Mouse (Mus musculus) WW6 (cell line): ENCODE results near the gene Prdm5.
A peak's percentile ranks its signal among the peaks of the same experiment; 100 is the strongest.

ENCODE experiments used
- DNase-seq: peaks from one replicate; pipeline ENCODE4 v3.0.0-alpha.2; 2013; ENCODE audit warnings: low read depth, low spot score

Gene Prdm5

DNA sequence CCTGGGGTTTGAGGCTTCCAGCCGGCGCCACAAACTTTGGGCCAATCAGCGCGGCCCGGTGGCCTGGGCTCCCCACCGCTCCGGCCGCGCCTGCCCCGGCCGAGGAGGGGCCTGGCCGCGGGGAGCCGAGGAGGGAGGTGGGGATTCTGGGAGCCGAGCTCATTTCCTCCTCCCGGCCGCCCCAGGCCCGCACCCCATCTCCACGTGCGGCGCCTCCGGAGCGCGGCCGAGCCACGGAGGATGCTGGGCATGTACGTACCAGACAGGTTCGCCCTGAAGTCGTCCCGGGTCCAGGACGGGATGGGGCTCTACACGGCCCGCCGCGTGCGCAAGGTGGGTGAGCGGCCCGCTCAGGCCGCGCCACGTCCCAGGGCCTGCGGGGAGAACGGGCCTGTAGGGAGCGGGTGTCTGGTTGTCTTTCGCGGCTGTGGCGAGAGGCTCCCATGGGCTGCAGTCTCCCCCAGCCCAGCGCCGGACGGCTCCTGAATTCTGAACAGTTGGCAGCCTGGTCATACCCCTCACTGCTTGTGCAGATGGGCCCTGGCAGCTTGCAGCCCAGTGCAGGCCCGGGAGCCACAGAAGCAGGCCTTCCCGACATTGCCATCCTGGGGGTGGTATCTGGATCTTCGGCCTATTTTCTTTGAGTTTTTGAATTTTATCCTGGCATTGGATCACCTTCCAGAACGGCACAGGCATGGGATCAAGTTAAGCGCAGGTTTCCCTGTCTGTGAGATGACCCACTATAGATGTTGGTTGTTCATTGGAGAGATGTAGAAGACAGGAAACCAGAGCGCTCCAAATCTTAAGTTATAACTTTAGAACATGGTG lies at the start of gene Prdm5:
Gene Prdm5, plus strand, starts transcription at position 128 of the 828 bp plus-strand sequence.
- peak; percentile 48 for DNase-seq

GRCm38 (mm10) chr6:65739442-65739841 lies 39.3 kb upstream of the Prdm5 start:
- no peak for DNase-seq

DNA sequence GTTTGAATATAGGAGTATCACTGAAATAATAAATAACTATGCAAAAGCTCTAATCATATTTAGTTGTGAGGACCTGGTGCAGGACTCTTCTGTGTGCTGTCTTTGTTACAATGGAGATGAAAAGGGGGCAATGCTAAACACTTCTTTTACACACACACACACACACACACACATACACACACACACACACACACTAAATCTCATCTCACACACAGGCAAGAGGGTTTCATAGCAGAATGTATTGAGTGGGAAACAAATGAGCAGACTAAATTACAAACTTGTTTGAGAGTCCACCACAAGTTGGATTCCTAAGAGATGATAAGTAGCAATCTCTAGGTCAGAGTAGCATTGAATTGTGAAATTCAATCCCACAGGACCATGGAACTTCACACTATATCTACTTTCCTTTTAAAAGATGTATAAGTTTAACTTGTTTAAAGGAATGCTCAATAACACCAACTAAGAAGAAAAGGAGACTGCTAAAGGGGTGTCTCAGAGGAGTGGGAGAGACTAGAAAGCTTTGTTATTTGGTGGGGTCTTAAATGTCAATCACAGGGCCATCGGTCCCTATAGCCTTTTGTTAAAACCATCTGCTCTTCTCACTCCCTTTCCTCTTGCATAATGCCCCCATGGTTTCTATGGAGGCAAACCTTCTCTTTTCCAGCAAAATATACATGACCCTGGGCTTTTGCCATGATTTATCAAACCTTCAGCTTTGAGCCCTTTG lies 35.5 kb upstream of the Prdm5 start:
- DNase-seq, result no peak

GRCm38 (mm10) chr6:65743871-65744202 lies 35.0 kb upstream of the Prdm5 start:
- DNase-seq, result no peak

- DNase-seq, result no peak
Measured at GRCm38 (mm10) chr6:65758214-65758613, 20.6 kb upstream of the Prdm5 start.

GRCm38 (mm10) chr6:65759174-65759573 lies 19.6 kb upstream of the Prdm5 start:
- DNase-seq, result no peak

DNA sequence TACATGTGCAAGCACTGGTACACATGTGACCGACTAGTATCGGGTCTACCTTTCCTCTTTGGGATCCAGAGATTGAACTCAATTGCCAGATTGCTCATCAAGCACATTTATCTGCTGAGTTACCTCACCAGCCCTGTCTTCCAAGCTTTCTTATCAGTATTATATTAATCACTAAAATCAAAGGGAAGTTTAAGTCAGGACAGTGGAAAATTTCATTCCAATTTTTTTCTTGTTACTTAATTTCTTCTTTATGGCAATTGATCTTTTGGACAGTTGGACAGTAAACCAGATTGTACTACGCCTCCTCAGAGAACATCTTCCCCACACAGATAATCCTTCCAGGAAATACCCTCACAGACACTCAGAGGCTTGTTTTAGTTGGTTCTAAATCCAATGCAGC lies 18.7 kb upstream of the Prdm5 start:
- DNase-seq, result no peak

DNA sequence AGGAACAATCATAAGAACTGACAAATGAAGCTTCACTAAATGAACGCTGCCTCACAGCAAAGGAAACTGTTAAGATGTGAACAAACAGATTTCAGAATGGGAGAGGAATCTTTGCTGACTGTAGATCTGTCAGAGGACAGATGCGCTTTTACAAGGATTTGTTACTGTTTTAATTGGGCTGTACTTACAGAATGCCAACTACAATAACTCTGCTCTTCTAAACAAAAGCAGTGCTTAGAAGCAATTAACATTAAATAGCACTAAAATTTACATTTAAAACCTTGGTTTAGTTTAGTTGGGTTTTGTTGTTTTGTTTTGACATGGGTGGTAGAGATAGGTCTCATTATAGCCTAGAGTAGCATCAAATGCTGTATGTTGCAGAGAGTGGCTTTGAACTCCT lies 14.3 kb upstream of the Prdm5 start:
- DNase-seq, result no peak

DNA sequence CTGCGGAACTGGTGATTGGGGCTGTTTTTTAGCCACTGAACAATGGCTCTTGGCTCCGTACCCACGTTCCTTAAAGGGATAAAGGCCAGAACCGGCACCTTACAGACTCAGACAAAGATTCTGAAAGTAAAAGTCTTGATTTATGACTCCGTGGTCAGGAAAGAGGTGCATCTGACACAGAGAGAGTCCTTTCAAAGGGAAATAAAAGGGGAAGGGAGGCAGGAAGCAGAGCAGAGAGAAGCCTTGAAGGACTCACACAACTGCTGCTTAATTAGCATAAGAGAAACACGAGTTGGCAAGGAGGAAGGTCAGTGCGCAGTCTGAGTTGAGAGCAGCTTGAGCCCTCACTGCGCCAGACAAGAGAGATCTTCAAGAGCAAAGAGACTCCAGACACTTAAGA lies 13.7 kb upstream of the Prdm5 start:
- no peak for DNase-seq

DNA sequence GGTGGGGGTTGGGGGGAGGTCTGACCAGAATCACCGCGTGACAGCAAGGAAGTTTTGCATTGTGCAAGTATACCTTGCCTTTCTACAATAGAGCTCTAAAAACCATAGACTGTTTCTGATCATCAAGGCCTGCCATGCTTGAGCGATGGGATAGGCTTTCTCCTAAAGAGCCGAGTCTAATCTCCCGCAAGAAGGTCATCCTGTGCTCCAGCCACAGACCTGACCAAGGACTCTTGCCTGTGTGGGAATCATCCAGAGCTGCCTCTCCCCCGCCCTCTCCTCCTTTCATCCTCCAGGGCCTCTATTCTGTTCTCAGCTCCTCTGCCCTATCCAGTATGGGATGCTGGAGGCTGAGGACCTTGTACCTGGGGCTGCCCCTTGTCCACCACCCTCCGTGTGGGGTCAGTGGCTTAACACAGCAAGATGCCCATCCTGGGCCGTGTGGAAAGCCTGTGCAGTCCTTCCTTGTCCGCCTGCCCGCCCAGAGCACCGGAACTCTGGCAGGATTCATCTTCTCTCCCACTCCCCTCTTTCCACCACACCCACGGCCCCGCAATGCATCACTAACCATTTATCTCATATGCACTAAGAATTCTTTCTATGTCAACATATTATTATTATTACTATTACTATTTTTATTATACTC lies 12.9 kb upstream of the Prdm5 start:
- DNase-seq, result no peak

GRCm38 (mm10) chr6:65767911-65768310 lies 10.9 kb upstream of the Prdm5 start:
- no peak for DNase-seq

DNA sequence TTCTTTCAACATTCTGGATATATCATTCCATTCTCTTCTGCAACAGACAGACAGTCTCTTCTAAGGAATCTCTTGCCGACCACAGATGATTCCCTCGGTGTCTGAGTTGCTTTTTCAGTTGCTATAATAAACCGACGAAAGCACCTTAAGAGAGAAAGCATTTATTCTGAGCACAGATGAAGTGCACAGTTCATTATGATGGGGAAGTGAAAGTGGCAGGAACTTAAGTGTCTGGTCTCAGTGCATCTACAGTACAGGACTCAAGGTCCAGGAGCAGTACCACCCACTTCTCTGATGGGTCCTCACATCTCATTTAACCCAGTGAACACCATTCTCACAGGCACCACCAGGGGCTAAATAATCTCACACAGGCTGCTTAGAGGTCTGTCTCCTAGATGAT lies 5.2 kb upstream of the Prdm5 start:
- DNase-seq, result no peak

- no peak for DNase-seq
Measured at GRCm38 (mm10) chr6:65779689-65780233, 973 bp downstream of the Prdm5 start.

DNA sequence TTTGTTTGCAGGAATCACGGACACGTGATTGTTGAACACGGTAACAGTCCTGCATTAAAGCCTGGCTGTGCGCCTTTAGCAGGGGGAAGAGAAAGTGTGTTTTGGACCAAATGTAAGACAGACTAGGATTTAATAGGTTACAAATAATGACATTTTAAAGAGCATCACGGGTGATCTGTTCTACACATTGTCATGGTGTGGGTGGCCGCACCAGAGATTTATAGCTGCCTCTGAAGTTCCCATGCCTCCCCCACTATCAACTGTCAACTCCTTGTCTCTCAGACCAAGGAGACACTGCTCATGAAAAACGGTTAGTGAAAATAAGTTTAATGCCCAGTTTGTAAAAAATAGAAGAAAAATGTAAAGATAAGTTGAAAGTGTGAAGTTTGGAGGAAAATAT lies 2.7 kb downstream of the Prdm5 start:
- DNase-seq, result no peak

DNA sequence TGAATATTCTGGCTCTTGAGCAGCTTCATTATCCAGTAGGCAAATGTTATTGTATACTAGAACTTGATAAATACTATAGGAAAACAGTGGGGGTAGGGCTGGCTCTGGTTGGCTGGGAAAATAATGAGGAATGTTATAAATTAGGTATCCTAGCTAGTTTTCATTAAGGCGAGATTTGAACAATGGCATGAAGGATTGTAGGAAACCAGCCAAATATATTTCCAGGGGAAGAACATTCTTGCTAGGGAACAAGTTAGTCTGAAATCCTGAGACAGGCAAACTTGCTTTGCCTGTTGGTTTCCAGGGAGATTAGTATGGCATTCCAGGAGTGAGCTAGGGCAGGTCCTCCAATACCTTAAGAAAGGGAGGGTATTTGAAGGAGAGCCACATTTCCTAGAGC lies 4.9 kb downstream of the Prdm5 start:
- no peak for DNase-seq

DNA sequence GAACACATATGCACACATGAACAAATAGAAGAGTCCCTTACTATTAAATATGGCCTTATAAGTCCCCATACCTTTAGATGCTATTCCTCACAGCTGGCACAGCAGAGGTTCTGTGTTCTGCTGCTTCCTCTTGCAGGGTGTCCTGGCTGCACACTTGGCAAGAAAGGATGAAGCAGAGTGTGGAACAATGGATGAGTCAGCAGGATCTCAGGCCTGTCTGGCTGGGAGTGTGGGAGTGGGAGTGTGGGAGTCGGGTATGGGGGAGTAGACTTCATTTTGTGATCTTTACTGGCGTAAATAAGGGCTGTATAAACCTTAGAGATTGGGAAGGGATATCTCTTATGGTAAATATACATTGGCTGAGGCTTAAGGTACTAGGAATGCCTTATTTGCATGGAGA lies 14.1 kb downstream of the Prdm5 start:
- DNase-seq, result no peak

DNA sequence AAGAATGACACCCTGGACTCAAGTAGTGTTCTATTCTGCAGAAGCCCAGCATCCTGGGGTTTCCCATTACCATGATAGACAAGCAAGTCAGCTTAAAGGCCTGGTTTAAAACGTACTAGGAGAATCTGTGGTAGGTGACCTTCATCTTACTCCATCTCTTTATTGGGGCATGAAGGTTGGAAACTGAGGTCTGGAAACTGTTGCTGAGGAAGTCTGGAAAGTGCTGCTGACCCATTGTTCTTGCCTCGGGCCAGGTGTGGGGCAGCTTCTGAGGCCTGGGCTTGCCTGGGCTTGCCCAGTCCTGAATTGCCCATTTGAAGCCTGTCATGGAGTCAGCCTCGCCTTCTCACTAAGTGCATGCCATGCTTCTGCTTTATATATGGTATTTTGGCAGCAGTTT lies 17.8 kb downstream of the Prdm5 start:
- DNase-seq, result no peak

GRCm38 (mm10) chr6:65797276-65797675 lies 18.5 kb downstream of the Prdm5 start:
- DNase-seq, result no peak

DNA sequence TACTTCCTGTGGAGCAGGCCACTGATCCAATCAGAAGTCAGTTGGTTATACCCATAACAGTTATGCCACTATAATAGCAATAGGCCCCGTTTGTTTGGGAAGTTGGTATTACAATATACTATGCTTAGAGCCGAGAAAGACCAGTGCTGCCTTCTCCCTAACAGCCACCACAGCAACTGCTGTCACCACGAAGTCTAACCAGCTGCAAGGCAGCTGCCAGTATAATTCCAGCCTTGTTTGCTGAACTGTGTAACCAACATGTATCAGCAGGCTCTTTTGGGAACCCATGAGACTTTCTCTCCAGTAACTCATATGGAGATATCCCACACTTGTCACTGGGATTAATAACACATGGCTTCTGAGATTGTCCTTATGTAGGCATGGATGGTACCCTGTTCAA lies 19.6 kb downstream of the Prdm5 start:
- no peak for DNase-seq

DNA sequence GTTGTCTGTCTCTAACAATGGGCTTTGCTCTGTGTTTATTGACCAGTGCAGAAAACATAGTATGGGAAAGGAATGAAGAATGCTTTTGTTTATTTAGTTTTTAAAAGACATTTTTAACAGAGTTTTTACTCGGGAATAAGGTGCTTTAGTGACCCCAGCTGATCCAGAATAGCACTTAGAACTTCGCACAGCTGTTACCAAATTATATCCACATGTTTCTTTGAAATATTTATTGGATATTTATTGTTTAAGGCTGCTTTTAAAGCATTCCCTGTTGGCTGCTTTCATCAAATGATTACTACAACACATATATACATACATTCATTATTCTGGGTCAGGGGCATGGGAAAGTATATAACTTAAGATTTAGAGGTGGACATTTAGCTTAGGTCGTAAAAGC lies 32.9 kb downstream of the Prdm5 start:
- no peak for DNase-seq

- DNase-seq, result no peak
Measured at GRCm38 (mm10) chr6:65818039-65818747, 39.4 kb downstream of the Prdm5 start.

DNA sequence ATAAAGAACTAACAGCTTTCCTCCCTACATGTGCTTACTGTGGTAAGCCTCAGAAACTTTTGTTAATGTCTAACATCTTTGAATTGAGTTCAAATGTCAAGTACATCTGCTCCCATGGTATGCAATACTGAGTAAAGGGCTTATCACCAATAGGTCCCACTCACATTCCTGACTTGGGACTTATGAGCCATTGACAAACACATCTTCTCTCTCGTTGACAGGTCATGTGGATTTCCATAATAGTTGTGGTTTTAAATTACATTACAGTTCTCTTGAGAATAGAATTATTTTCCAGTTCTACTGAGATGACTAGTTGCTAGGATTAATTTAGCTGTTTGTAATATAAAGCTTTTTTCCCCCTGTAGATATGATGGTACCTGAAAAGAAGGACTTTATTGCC lies 49.9 kb downstream of the Prdm5 start:
- DNase-seq, result no peak
